Mouse (Mus musculus) adrenal gland, adult 2 months (tissue): Measurements from ENCODE around the gene Ppp2r5e. TPM values are rescaled to one million over a fixed set of nuclear protein-coding genes. Genes with fewer than 3 reads are reported as not detected.
A peak's percentile ranks its signal among the peaks of the same experiment; 100 is the strongest.
"Not testable (repeated sequence)": the region's sequence is repeated elsewhere in the genome, so short reads cannot be mapped to it uniquely, and the experiment has no call there.

Experiments used
- DNase-seq: peaks from one replicate; pipeline ENCODE4 v3.0.0; 2021
- polyA plus RNA-seq: library from polyadenylated mRNA; depleted of rRNA; stranded (reverse); fragments of >200 nt; gene quantifications from 2 replicates; pipeline ENCODE4 v1.2.3, GENCODE M21; 2012
- total RNA-seq, 2 experiments: library from RNA; stranded (reverse); gene quantifications; 2 replicates each; pipeline ENCODE4 v1.2.3; 2021

The Ppp2r5e gene
- total and polyA plus RNA-seq, 3 experiments = 45.2 to 57.4 (median 50.3) TPM

GRCm38 (mm10) chr12:75537019-75537672 lies 58.9 kb downstream of the Ppp2r5e start:
- no peak for DNase-seq

- DNase-seq = no peak
Measured at GRCm38 (mm10) chr12:75536566-75536965, 59.5 kb downstream of the Ppp2r5e start.

DNA sequence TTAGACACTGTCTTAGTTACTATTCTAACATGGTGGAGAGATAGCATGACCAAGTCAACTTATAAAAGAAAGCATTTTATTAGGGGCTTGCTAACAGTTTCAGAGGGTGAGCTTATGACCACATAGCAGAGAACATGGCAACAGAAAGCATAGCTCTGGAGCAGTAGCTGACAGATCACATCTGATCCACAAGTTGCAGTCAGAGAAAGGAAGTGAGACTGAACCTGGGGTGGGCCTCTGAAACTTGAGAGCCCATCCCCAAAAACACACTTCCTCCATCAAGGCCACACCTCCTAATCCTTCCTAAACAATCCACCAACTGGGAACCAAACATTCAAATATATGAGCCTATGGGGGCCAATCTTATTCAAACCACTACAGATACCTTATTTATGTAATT lies 62.9 kb downstream of the Ppp2r5e start:
- no peak for DNase-seq

GRCm38 (mm10) chr12:75531895-75532294 lies 64.2 kb downstream of the Ppp2r5e start:
- no peak for DNase-seq

- peak; percentile 21 for DNase-seq
Measured at GRCm38 (mm10) chr12:75528857-75529808, 66.9 kb downstream of the Ppp2r5e start.

- DNase-seq = no peak
Measured at GRCm38 (mm10) chr12:75528300-75528699, 67.7 kb downstream of the Ppp2r5e start.

DNA sequence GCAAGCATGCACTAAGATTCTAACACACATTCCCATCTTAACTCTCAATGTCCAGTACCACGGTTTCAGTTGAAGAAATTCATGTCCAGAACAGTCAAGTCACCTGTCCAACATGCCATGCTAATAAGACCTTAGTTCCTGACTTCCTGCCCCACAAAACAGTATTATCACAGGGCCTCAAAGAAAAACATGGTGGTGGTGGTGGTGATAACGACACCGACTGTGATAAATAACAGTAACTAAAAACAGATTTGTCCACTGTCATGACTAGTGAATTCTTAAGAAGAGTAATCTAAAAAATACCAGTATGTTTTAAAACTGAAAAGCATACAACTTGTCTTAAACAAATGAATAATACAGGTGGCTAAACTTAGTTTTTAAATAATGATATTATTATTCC lies 71.8 kb downstream of the Ppp2r5e start:
- DNase-seq = no peak

- peak; percentile 56 for DNase-seq
Measured at GRCm38 (mm10) chr12:75522931-75523330, 73.1 kb downstream of the Ppp2r5e start.

GRCm38 (mm10) chr12:75522360-75522759 lies 73.7 kb downstream of the Ppp2r5e start:
- no peak for DNase-seq

DNA sequence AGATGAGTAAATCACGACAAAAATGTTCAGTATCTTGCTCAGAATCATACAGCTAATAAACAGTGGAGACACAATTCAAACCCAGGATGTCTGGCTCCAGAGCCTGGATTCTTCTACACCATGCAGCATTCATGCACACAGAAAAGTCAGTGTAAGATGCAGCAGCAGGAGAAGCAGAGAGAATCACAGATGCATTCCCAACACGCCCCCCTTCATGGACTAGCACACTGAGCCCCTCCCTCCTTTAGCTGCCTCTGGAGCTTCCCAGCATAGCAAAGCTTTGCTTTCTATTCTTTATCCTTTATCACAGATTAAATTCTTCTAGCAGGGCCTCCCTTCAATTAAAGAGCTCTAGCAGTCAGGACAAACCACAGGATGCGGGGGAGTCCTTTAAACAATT lies 75.7 kb downstream of the Ppp2r5e start:
- no peak for DNase-seq

DNA sequence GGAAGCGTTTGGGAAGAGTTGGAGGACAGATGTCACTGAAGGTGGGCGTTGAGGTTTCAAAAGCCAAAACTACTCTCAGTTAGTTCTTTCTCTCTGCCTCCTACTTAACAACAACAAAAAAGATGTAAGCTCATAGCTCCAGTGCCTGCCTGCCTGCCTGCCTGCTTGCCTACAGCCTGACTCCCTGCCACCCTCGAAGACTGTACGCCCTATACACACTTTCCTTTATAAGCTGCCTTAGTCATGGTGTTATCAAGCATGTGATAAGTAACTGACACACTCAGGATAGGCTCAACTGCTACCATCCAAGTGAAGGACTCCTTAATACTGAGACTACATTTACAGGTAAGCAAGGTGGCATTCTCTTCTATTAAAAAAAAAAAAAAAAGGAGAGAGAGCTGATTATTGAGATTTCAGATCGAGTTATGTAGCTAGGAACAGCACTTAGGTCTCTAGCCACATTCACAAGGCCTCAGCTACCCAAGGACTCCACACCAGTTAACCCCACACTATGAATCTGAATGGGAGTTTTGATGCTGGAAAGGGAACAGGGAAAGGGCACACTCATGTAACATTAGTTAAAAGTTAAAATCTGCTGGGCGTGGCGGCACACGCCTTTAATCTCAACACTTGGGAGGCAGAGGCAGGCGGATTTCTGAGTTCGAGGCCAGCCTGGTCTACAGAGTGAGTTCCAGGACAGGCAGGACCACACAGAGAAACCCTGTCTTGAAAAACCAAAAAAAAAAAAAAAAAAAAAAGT lies 76.7 kb downstream of the Ppp2r5e start:
- no peak for DNase-seq

DNA sequence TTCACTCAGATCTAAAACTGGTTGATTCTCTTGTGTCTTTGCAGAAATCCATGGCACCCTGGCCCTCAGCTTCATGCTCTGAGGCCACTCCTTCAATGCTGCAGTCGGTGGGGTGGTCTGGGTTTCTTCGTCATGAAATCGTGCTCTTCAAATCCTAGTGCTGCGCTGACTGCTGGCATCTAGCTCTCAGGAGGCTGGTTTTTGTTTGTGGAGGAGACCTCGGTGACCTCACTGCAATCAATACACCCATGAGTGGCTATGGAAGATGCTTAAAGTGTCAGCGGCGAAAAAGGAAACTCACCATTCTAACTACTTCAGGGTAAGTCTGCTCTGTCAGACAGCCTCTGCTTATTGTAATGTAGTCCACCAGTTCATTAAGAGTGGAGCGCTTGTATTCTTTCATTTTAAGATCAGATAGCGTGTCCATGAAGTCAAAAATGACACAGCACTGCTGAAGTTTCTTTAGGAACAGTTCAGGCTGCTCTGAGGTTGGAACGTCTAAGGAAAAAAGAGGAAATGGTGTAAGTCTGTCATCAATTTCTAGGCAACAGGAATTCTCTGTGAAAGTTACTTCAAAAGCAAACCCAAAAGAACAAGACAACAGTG lies 80.6 kb downstream of the Ppp2r5e start:
- DNase-seq = no peak

- no peak for DNase-seq
Measured at GRCm38 (mm10) chr12:75511520-75511919, 84.5 kb downstream of the Ppp2r5e start.

DNA sequence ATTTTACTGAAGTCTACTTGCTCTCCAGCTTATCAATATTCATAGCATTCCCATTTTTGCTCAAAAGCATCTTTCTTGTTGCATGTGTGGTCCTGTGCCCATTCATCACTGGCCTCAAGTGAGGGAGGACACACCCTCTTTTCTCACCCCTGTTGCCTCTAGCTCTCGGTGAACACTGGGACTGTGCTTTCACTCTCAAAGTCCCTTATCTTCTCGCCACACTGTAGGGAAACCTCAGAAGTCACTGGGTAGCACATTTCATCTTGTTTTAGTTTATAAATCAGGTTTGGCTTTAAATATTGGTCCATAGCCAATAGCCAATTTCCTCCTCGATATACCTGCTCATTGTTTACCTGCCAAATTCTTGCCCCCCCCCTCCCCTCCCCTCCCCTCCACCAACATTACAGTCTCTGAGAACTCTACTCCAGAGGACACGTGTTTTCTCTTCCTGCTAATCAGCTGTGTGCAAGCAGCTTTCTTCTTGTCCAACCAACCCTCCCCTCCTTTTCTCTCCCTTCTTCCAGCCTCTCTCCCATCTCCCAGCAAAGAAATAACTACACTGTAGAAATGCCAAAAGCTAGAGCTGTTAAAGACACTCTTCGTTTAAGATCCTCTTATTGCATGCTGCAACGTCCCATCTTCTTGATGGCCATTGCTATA lies 90.9 kb downstream of the Ppp2r5e start:
- DNase-seq = no peak

DNA sequence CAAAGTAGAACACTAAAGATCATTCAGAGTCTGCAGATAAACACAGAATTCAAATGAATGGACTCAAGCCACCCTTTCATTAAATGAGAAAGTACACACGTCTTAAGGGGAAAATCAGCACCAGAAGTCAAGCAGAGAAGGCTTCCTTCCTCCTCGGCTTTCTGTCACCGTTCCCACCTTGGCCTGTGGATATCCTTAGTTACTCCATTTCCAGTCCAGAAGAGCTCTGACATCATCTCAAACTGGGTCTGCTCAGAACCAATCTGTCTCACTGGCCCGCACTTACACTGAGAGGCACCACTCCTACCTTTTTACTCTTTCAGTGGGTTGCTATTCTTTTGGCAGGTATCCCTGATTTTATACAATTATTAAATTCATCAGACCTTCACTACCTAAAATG lies 93.4 kb downstream of the Ppp2r5e start:
- no peak for DNase-seq

- DNase-seq = no peak
Measured at GRCm38 (mm10) chr12:75497698-75498097, 98.3 kb downstream of the Ppp2r5e start.

DNA sequence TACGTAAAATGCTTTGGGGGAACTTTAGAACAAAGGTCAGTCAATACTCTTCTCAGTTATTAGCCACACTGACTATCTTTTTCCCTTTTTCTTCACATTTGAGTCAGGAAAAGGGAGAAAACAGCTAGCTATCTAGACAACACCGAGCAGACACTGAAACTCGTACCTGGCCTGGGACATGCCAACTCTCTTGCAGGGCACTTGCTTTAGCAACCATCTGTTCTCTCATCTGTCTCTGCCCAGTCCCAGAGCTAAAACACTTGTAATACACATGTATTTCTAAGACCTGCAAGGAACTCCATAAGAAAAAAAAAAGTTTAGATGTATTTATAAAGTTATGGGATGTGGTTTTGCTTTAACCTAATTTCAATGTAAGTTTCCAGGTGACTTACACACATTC lies 100.4 kb downstream of the Ppp2r5e start:
- DNase-seq = no peak

- no peak for DNase-seq
Measured at GRCm38 (mm10) chr12:75494643-75495042, 101.4 kb downstream of the Ppp2r5e start.

DNA sequence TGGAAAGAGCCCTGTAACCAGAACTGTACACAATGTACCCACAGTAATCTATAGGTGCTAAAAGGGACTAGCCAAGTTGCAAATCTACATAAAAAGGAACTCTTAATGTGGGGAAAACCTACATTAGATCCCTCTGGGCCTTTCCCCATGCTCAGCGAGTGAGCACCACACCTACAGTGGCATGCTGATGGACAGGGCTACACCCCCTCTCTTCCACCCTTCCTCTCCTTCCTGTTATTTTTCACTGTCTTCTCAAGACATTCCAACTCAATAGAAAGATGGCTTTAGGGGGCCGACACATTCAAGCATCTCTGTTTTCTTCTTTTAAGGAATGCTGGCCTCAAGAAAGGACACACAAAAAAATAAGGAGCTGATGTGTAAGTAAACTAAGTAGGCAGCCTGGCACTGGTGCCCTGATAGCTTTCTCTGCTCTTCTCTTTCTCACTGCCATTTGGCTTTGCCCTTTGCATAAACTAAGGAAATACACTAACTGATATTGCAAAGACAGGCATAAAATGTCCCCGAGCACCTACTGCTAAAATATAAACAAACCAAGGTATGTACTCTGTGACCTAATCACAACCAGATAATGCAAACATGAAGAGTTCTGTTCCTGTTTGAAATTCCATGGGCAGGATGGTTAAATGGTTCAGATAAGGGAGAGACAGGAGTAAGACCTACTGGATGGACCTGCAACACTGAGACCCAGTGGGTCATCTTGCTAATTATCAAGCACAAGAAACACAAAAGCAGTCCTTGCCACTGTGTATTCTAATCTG lies 103.3 kb downstream of the Ppp2r5e start:
- DNase-seq = no peak

- not testable (repeated sequence) for DNase-seq
Measured at GRCm38 (mm10) chr12:75492148-75492547, 103.9 kb downstream of the Ppp2r5e start.

- DNase-seq = no peak
Measured at GRCm38 (mm10) chr12:75487500-75487899, 108.5 kb downstream of the Ppp2r5e start.
